Mouse (Mus musculus) embryonic fibroblast, embryonic 13.5 days (primary cell): ENCODE results near the gene Zfc3h1. TPM values are rescaled to one million over a fixed set of nuclear protein-coding genes. Genes with fewer than 3 reads are reported as not detected.

Experiments
- H3K27ac ChIP-seq: 2 replicates; pipeline ENCODE4 v1.5.1; 2012; ENCODE audit warnings: low read length, control low read depth, inconsistent platforms; ENCODE audit not compliant: insufficient read depth
- H3K4me1 ChIP-seq: 2 replicates; pipeline ENCODE4 v1.6.1; 2011; ENCODE audit warnings: low read length; ENCODE audit not compliant: control insufficient read depth, insufficient read depth
- H3K4me3 ChIP-seq: 2 replicates; pipeline ENCODE4 v1.5.1; 2011; ENCODE audit warnings: mild to moderate bottlenecking, control low read depth, low read length; ENCODE audit not compliant: insufficient read depth
- CTCF ChIP-seq: IDR thresholded peaks from 2 replicates; pipeline ENCODE4 v1.5.1; 2011; ENCODE audit warnings: mild to moderate bottlenecking, control low read depth, low read length, moderate library complexity, borderline replicate concordance; ENCODE audit not compliant: insufficient read depth
- POLR2A ChIP-seq: IDR thresholded peaks from 2 replicates; pipeline ENCODE4 v1.6.1; 2011; ENCODE audit warnings: low read depth, mild to moderate bottlenecking, control low read depth, low read length, moderate library complexity
- polyA plus RNA-seq: library from polyadenylated mRNA; stranded (reverse); fragments of >200 nt; gene quantifications from 2 replicates; pipeline ENCODE4 v1.2.4, GENCODE M21; 2011; ENCODE audit warnings: low read depth; ENCODE audit not compliant: missing spikeins, insufficient read length

Gene Zfc3h1
- polyA plus RNA-seq, 1 experiment = 120 TPM

DNA sequence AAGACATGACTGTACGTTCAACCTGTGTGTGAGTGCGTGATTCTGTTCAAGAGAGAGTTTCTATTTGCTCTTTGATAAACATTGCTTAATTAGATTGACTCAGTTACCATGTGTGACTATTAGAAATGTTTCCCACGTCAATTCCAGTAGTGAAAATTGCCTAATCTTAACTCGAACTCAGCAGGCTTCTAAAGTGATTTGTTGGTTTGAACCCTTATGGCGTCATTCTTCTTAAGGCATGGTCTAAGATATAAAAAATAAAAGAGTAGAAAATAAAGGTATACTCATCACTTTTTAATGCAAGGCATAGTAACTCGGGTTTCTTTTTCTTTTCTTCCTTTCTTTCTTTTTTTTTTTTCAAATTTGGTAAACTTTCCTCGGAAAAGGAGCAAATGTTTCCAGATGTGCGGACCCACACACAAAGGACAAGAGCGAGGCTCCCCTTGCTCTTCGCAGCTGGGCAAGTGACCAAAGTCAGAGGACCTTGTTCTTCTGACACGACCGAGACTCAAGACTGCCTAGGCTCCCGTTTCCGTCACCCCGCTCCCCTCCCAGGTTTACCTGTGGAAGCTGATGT lies 1.0 kb upstream of the Zfc3h1 start:
- Histone ChIP-seq H3K27ac (peak overlapping the region; percentile 74), H3K4me1 (peaks cover 10% of the 10 kb centered on the region; the same call in 1 of the 2 replicates), H3K4me3 (peak overlapping the region; percentile 75)
- TF ChIP-seq CTCF (no peak), POLR2A (no peak)

DNA sequence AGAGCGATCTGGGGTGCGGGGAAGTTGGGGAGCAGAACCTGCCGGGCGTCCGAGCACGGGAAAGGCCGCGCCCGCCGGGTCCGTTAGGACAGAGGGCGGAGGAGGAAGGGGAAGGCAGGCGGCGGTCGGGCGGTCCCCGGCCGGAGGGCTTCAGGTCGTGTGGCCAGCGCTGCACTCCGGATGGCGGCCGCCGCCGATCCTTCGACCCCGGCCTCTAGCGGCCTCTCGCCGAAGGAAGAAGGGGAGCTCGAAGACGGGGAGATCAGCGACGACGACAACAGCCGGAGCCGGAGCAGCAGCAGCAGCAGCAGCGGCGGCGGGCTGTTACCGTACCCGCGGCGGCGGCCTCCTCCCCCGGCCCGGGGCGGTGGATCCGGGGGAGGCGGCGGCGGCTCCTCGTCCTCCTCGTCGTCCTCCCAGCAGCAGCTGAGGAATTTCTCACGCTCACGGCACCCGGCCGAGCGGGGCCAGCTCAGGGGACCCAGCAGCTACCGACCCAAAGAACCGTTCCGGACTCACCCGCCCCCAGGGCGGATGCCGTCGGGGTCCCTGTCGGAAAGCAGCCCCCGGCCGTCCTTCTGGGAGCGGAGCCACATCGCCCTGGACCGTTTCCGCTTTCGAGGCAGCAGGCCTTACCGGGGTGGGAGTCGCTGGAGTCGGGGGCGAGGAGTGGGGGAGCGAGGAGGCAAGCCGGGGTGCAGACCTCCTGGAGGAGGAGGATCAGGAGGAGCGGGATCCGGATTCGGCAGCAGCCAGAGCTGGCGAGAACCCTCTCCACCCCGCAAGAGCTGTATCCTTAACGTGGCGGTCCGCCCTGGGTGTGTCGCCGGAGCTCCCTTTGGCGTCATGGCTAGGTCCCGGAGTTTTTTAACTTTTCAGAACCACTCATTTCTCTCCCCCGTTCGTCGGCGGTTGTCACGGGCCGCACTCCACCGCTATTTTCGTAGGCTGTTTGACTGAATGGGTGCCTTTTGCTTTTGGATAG lies 551 bp downstream of the Zfc3h1 start:
- Histone ChIP-seq H3K4me3 (peak overlapping the region; percentile 93), H3K27ac (peak overlapping the region; percentile 83), H3K4me1 (peaks cover 10% of the 10 kb centered on the region)
- TF ChIP-seq POLR2A (peak; percentile 7; the same call in 1 of the 2 replicates), CTCF (no peak)

DNA sequence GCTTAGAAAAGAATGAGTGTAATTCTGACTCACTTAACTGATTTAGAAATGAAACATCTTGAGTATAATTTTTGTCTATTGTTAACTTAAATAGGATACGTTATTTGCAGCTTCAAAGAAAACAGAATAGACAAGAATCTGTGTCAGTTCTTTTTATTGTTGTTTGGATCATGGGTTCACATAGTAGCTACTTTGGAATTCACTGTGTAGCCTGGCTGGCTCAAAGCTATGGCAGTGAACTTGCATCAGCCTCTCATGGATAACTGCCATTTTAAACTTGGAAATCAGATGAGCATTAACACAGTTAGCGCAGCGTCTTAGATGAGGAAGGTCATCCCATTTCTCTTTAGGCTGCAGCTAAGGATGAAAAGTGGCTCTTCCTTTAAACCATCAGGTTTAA lies 3.1 kb downstream of the Zfc3h1 start:
- TF ChIP-seq CTCF (no peak), POLR2A (peak; percentile 41; the same call in 1 of the 2 replicates)
- H3K4me3 ChIP-seq = peak overlapping the region; percentile 45

DNA sequence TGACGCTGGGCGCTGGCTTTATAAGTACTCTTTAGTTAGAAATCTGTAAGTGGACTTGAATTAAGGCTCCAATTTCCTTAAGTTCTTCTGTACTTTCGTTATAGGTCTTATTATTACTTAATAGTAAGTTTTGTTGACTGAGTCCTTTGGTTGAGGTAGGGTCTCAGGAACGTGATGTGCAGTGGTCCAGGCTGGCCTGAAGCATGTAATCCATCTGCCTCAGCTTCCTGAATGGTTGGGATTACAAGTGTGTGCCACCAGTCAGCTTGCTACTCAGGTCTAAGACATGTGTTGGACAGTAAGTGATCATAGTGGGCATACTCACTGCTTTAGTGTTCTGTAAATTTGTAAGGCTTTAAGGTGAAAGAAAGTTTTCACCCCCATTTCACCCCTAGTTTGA lies 6.3 kb downstream of the Zfc3h1 start:
- Histone ChIP-seq H3K4me3 (no peak overlapping the region), H3K4me1 (peaks cover 8% of the 10 kb centered on the region; the same call in 1 of the 2 replicates), H3K27ac (no peak overlapping the region)
- TF ChIP-seq POLR2A = no peak

More for the DNA sequence above, 3.1 kb downstream of the Zfc3h1 start:
- Histone ChIP-seq H3K27ac (peak overlapping the region; percentile 89), H3K4me1 (peaks cover 6% of the 10 kb centered on the region; the same call in 1 of the 2 replicates)

DNA sequence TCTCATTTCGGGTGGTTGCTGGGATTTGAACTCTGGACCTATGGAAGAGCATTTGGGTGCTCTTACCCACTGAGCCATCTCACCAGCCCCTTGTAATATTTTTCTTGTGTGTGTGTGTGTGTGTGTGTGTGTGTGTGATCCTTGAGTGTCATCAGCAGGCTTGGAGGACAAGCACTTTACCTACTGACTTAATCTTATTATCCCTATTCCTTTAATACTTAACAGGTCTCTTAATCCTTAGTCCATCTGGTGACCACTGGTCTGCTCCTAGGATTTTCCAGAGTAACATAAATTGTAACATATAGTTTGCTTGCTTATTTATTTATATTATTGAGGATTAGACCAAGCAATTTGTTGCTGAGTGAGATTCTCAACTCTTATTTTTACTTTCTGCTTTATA lies 7.1 kb downstream of the Zfc3h1 start:
- Histone ChIP-seq H3K27ac (no peak overlapping the region), H3K4me1 (peaks cover 12% of the 10 kb centered on the region; the same call in 1 of the 2 replicates), H3K4me3 (no peak overlapping the region; the same call in 1 of the 2 replicates)
- no peak for TF ChIP-seq CTCF
- no peak for TF ChIP-seq POLR2A

DNA sequence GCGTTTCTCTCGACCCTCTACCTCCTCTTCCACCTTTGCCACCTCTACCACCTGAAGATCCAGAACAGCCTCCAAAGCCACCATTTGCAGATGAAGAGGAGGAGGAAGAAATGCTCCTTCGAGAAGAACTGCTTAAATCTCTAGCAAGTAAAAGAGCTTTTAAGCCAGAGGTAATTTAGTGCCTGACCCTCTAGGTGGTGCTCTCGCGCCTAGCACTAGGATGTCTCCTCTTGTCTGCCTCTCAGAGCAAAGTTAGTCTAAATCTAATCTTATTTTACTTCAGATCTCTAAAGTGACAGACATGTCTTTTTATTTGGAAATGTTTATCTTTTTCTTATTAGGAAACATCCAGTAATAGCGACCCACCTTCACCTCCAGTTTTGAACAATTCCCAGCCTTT lies 21.6 kb downstream of the Zfc3h1 start:
- TF ChIP-seq CTCF = peak; percentile 57; the same call in 1 of the 2 replicates
- no peak for TF ChIP-seq POLR2A
- Histone ChIP-seq H3K4me3 (no peak overlapping the region), H3K4me1 (no peaks in the 10 kb centered on the region), H3K27ac (no peak overlapping the region)

DNA sequence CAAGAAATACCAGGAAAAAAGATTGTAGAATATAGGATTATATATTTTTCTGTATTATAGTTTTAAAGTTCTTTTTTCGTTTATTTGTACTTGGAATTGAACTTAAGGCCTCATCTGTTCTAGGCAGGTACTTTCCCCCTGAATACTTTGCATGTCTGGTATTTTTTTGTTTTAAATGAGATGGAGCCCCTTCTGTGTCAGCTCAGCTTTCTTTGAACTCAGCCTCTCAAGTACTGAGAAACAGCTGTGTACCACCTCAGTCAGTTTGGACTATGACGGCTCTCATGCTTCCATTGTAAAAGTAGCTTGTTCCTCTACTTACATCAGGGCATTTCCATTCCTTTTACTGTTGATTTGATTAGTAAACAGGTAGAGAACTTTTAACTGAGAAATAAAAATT lies 28.7 kb downstream of the Zfc3h1 start:
- TF ChIP-seq CTCF (no peak), POLR2A (no peak)
- Histone ChIP-seq H3K27ac (no peak overlapping the region), H3K4me1 (no peaks in the 10 kb centered on the region), H3K4me3 (no peak overlapping the region)

DNA sequence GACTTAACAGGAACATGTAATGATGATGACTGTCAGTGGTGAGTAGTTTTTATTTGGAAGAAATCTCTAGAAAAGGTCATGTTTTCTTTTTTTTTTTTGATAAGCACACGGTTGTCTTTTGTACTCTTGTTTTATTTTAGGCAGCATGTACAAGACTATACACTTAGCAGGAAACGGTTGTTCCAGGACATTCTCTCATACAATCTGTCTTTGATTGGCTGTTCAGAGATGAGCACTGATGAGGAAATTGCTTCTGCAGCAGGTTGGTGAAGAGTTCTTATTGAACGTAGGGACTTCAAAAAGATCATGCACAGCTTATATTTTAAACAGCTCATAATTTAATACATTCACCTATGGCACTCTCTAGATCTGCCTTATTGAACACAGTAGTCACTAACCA lies 29.3 kb downstream of the Zfc3h1 start:
- Histone ChIP-seq H3K4me3 (no peak overlapping the region), H3K4me1 (no peaks in the 10 kb centered on the region), H3K27ac (no peak overlapping the region)
- no peak for TF ChIP-seq CTCF
- no peak for TF ChIP-seq POLR2A

DNA sequence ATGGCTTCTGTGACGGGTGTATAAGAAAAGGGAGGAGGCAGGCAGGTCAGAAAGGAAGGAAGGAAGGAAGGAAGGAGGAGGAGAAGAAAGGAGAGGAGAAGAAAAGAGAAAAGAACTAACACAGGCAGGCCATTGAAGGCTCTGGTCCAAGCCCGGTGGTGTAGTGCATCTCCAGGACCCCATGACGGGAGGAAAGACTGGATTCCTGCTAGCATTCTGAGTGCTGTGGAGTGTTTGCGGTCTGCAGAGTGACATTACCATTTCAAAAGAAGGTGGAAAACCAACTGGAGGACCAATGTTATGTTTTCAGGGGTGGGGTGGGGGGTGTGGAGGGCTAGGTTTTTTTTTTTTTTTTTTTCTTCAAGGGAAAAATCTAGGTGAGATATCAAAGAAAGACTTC lies 37.2 kb downstream of the Zfc3h1 start:
- no peak overlapping the region for H3K4me3 ChIP-seq
- no peak overlapping the region for H3K27ac ChIP-seq
- TF ChIP-seq POLR2A (no peak), CTCF (no peak)

DNA sequence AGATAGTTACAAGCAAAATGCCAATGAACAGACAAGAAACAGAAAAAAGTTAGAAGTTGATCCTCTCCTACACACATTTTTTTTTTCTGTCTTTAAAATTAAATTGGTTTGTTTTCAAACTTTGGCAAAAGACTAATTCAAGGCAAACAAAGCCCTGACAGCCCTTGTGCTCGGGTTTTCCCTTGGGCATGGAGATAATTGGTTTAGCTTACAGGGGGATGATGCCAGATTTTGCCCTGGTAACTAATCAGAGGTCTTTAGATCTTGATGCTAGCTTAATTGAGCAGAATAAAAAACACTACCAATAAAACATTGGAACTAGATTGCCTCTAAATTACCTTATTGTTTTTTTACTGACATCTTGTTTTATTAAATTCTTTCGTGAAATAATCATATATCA lies 40.6 kb downstream of the Zfc3h1 start:
- no peaks in the 10 kb centered on the region for H3K4me1 ChIP-seq

More for the DNA sequence above, 37.2 kb downstream of the Zfc3h1 start:
- no peaks in the 10 kb centered on the region for H3K4me1 ChIP-seq

More for the DNA sequence above, 40.6 kb downstream of the Zfc3h1 start:
- H3K27ac ChIP-seq = no peak overlapping the region
- H3K4me3 ChIP-seq = no peak overlapping the region
- no peak for TF ChIP-seq POLR2A
- TF ChIP-seq CTCF = no peak
